Mouse (Mus musculus) megakaryocyte progenitor cell, adult 5-6 weeks (primary cell): ENCODE measurements around the gene Tdrd6. TPM values are rescaled to one million over a fixed set of nuclear protein-coding genes. Genes with fewer than 3 reads are reported as not detected.

ENCODE experiments used
- ATAC-seq: replicated peaks from 2 replicates; pipeline ENCODE4 v1.8.0; 2016; ENCODE audit warnings: mild to moderate bottlenecking, moderate TSS enrichment, inconsistent platforms; ENCODE audit not compliant: poor library complexity
- total RNA-seq, 2 experiments: library from RNA; stranded (forward) in 1 of 2; stranded (reverse) in 1 of 2; fragments of 157-497, 149-512 nt in 1 of 2; fragments of 200-1000 nt in 1 of 2; gene quantifications; 2 replicates each; pipeline versions ENCODE4 v1.2.3 to v1.2.4; 2015 to 2017

Tdrd6 gene
- total RNA-seq, 2 experiments from 2014 or later, result not detected

- ATAC-seq, result no peak
These were observed 8.0 kb downstream of the Tdrd6 start for GRCm38 (mm10) chr17:43622076-43622475.

GRCm38 (mm10) chr17:43619156-43619555 is 10.9 kb downstream of the Tdrd6 start:
- no peak for ATAC-seq

- ATAC-seq, result no peak
These were observed 17.9 kb downstream of the Tdrd6 start for GRCm38 (mm10) chr17:43612221-43612620.

GRCm38 (mm10) chr17:43611586-43611985 is 18.5 kb downstream of the Tdrd6 start:
- ATAC-seq, result peak; percentile 79

- peak; percentile 98 for ATAC-seq
These were observed 23.4 kb downstream of the Tdrd6 start for GRCm38 (mm10) chr17:43606704-43607103.

GRCm38 (mm10) chr17:43598706-43599105 is 31.4 kb downstream of the Tdrd6 start:
- ATAC-seq, result no peak

- ATAC-seq, result no peak
These were observed 32.4 kb downstream of the Tdrd6 start for GRCm38 (mm10) chr17:43597742-43598141.

- ATAC-seq, result no peak
These were observed 37.5 kb downstream of the Tdrd6 start for GRCm38 (mm10) chr17:43592296-43593291.

GRCm38 (mm10) chr17:43590531-43590930 is 39.6 kb downstream of the Tdrd6 start:
- ATAC-seq, result no peak

GRCm38 (mm10) chr17:43589750-43590149 is 40.3 kb downstream of the Tdrd6 start:
- ATAC-seq, result peak; percentile 90

GRCm38 (mm10) chr17:43587278-43587677 is 42.8 kb downstream of the Tdrd6 start:
- ATAC-seq, result no peak

GRCm38 (mm10) chr17:43584771-43585170 is 45.3 kb downstream of the Tdrd6 start:
- ATAC-seq, result no peak

- ATAC-seq, result no peak
These were observed 49.1 kb downstream of the Tdrd6 start for GRCm38 (mm10) chr17:43581012-43581467.

GRCm38 (mm10) chr17:43580456-43580855 is 49.6 kb downstream of the Tdrd6 start:
- ATAC-seq, result peak; percentile 37

GRCm38 (mm10) chr17:43573624-43574073 is 56.5 kb downstream of the Tdrd6 start:
- peak; percentile 87 for ATAC-seq

GRCm38 (mm10) chr17:43569287-43569686 is 60.8 kb downstream of the Tdrd6 start:
- ATAC-seq, result no peak

- peak; percentile 56; the same call in 1 of the 2 replicates for ATAC-seq
These were observed 61.9 kb downstream of the Tdrd6 start, which contains the start of gene Pla2g7 for GRCm38 (mm10) chr17:43567992-43568888. Pla2g7 (plus strand) TSS chr17:43568098.

GRCm38 (mm10) chr17:43567593-43567991 is 62.5 kb downstream of the Tdrd6 start:
- ATAC-seq, result no peak
